Mouse (Mus musculus): ENCODE data around the gene Selenoo.

DNA sequence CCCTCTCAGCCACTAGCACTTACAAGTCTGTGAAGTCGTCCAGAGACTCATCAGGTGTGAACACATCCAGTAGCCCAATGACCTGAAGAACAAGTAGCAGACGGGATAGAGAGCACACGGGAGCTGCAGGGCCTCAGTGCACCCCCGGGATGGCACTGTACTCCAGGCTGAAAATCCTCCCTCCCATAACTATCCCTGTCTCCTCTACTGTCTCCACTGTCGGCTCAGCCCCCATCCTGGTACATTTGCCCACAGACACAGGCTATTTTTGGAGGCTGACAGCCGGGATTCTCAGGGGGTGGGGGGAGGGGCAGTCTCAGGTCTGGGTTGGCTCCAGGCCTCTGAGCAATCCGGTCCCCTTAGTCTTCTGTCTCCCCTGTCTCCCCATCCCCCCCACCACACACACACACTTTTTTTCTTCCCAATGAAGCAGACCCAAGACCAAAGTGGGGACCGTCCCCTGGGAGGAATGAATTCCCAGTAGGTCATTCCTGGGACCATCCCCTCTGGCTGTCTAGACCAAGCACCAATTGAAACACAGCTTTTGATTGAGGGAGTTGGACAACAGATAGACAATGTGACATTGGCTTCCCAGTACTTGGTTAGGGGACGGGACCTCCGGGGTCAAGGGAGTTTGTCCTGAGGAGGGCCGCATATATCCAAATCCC lies 48.6 kb downstream of the Selenoo start:
- TF ChIP-seq CTCF (IDR thresholded peaks at IDR 0.05; ENCODE audit: insufficient read depth, low read length) (no peak), POLR2A (IDR thresholded peaks at IDR 0.05; ENCODE audit: borderline replicate concordance, extremely low read depth, low read depth, low read length) (no peak)
